Mouse (Mus musculus): Measurements from ENCODE around the gene Lamb3. TPM values are rescaled to one million over a fixed set of nuclear protein-coding genes. Genes with fewer than 3 reads are reported as not detected.

The Lamb3 gene
- polyA plus RNA-seq, 1 experiment, result not detected

GRCm38 (mm10) chr1:193278414-193279045, 71.0 kb downstream of the Lamb3 start:
- TF ChIP-seq GATA1 (IDR thresholded peaks at IDR 0.05; ENCODE audit: low read length), result no peak

- no peak for TF ChIP-seq GATA1 (IDR thresholded peaks at IDR 0.05; ENCODE audit: low read length)
These were observed 72.0 kb downstream of the Lamb3 start for GRCm38 (mm10) chr1:193279492-193279891.

- no peak for TF ChIP-seq GATA1 (IDR thresholded peaks at IDR 0.05; ENCODE audit: low read length)
These were observed 73.8 kb downstream of the Lamb3 start for GRCm38 (mm10) chr1:193281344-193281743.

GRCm38 (mm10) chr1:193284228-193284779, 76.8 kb downstream of the Lamb3 start:
- no peak for TF ChIP-seq GATA1 (IDR thresholded peaks at IDR 0.05; ENCODE audit: low read length)

GRCm38 (mm10) chr1:193287578-193287977, 80.1 kb downstream of the Lamb3 start:
- TF ChIP-seq GATA1 (IDR thresholded peaks at IDR 0.05; ENCODE audit: low read length), result no peak

GRCm38 (mm10) chr1:193289076-193289475, 81.6 kb downstream of the Lamb3 start:
- TF ChIP-seq GATA1 (IDR thresholded peaks at IDR 0.05; ENCODE audit: low read length), result no peak

GRCm38 (mm10) chr1:193289914-193290313, 82.4 kb downstream of the Lamb3 start:
- TF ChIP-seq GATA1 (IDR thresholded peaks at IDR 0.05; ENCODE audit: low read length), result no peak

- no peak for TF ChIP-seq GATA1 (IDR thresholded peaks at IDR 0.05; ENCODE audit: low read length)
These were observed 83.2 kb downstream of the Lamb3 start for GRCm38 (mm10) chr1:193290686-193291085.

GRCm38 (mm10) chr1:193293039-193293438, 85.5 kb downstream of the Lamb3 start:
- TF ChIP-seq GATA1 (IDR thresholded peaks at IDR 0.05; ENCODE audit: low read length), result no peak

- TF ChIP-seq GATA1 (IDR thresholded peaks at IDR 0.05; ENCODE audit: low read length), result no peak
These were observed 86.4 kb downstream of the Lamb3 start for GRCm38 (mm10) chr1:193293926-193294325.

GRCm38 (mm10) chr1:193295920-193296319, 88.4 kb downstream of the Lamb3 start:
- TF ChIP-seq GATA1 (IDR thresholded peaks at IDR 0.05; ENCODE audit: low read length), result no peak

- TF ChIP-seq GATA1 (IDR thresholded peaks at IDR 0.05; ENCODE audit: low read length), result no peak
These were observed 90.8 kb downstream of the Lamb3 start for GRCm38 (mm10) chr1:193298141-193298765.

- no peak for TF ChIP-seq GATA1 (IDR thresholded peaks at IDR 0.05; ENCODE audit: low read length)
These were observed 92.5 kb downstream of the Lamb3 start for GRCm38 (mm10) chr1:193299995-193300394.

GRCm38 (mm10) chr1:193301216-193302092, 94.0 kb downstream of the Lamb3 start:
- no peak for TF ChIP-seq GATA1 (IDR thresholded peaks at IDR 0.05; ENCODE audit: low read length)

GRCm38 (mm10) chr1:193302093-193302405, 94.5 kb downstream of the Lamb3 start:
- TF ChIP-seq GATA1 (IDR thresholded peaks at IDR 0.05; ENCODE audit: low read length), result no peak

GRCm38 (mm10) chr1:193303096-193303495, 95.6 kb downstream of the Lamb3 start:
- TF ChIP-seq GATA1 (IDR thresholded peaks at IDR 0.05; ENCODE audit: low read length), result no peak

All from G1E-ER4 (cell line).